Mouse (Mus musculus) layer of hippocampus, adult 11-12 months (tissue): ENCODE data around the gene Ak2.

Experiments used
- DNase-seq: peaks from one replicate; pipeline ENCODE4 v3.0.0; 2022; ENCODE audit warnings: low spot score

Ak2 gene

GRCm38 (mm10) chr4:129048501-129049305 lies 56.9 kb downstream of the Ak2 start:
- DNase-seq, result peak; percentile 70

- peak; percentile 60 for DNase-seq
These were observed 57.7 kb downstream of the Ak2 start for GRCm38 (mm10) chr4:129049306-129050011.

- DNase-seq, result no peak
These were observed 58.6 kb downstream of the Ak2 start for GRCm38 (mm10) chr4:129050365-129050764.

DNA sequence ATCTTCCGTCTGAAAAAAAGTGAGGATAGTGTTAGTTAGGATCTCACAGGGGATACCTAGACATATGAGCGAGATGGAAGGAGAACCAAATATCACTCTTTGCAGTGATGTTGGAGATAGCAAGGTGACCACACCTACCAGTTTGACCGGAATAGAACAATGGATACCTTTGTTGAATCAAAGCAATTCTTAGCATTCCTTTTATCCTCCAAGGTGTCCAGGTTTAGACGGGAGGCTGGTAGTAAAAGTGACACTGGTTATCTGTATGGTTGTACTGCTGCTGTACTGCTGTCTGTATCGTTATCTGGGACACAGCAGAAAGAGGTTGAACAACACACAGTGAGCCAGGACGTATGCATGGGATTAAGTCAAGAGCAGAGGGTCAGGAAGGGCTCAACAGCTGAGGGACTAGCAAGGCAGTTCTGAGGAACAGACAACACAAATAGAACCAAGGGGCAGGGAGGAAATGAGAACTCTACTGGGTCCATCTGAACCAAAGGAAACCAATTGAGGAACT lies 59.2 kb downstream of the Ak2 start:
- no peak for DNase-seq

GRCm38 (mm10) chr4:129051461-129052183 lies 59.9 kb downstream of the Ak2 start:
- no peak for DNase-seq

DNA sequence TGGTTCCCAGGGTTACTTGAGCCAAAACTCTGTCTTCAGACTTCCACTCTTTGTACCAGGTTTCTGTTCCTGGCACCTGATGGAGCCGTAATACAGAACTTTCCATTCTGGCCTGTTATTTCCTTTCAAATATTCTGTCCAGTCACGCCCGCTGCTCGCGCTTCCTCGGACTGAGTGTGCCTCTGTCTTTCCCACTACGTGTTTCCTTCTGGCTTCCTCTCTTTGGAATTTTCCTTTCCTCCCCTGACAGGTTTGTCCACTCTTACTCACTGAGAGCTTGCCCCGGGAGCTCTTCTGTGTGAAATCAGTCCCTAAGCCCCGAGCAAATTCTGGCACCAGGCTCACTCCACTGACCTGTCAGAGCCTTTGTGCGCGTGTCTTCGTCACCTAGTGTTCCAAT lies 63.0 kb downstream of the Ak2 start:
- no peak for DNase-seq

DNA sequence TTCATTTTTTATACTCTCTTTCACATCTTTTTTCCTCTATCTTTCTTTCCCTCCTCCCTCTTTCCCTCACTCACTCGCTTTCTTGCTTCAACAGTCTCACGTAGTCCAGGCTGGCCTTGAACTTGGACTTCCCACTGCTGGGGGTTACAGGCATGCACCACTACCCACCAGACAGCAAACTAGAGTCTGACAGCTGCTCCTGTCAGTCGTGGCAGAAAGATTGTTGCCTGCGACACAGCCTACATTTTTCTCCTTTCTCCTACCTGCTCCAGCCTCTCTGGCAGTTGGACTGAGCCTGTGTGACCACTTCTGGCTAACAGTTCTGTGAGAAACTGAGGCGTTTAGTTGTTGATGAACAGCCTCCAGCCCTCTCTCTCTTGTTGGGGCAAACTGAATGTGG lies 63.8 kb downstream of the Ak2 start:
- no peak for DNase-seq

GRCm38 (mm10) chr4:129057533-129058206 lies 65.9 kb downstream of the Ak2 start:
- peak; percentile 97 for DNase-seq

DNA sequence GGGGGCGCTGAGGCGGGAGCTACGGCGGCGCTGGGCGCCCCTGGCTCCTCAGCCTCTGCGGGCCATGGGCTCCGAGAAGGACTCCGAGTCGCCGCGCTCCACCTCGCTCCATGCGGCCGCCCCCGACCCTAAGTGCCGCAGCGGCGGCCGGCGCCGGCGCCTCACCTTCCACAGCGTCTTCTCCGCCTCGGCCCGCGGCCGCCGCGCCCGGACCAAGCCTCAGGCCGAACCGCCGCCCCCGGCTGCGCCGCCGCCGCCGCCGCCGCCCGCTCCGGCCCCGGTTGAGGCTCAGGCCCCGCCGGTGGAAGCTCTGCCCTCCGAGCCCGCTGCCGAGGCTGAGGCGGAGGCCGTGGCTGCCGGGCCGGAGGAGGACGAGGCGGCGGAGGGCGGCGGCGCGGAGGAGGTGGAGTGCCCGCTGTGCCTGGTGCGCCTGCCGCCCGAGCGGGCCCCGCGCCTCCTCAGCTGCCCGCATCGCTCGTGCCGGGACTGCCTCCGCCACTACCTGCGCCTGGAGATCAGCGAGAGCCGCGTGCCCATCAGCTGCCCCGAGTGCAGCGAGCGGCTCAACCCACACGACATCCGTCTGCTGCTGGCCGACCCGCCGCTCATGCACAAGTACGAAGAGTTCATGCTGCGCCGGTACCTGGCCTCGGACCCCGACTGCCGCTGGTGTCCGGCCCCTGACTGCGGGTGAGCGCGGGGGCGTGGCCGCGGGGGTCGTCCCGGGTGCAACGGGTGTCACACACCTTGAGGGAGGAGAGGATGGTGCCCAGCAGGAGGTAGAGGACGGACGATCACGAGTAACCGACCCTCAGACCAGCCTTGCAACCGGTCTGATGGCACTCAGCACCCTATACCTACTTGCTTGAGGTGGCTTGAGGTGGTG lies 66.7 kb downstream of the Ak2 start, which contains the start of gene Rnf19b:
Gene Rnf19b (plus strand): TSS at position 65 of the 886 bp plus-strand sequence.
- peak; percentile 40 for DNase-seq

DNA sequence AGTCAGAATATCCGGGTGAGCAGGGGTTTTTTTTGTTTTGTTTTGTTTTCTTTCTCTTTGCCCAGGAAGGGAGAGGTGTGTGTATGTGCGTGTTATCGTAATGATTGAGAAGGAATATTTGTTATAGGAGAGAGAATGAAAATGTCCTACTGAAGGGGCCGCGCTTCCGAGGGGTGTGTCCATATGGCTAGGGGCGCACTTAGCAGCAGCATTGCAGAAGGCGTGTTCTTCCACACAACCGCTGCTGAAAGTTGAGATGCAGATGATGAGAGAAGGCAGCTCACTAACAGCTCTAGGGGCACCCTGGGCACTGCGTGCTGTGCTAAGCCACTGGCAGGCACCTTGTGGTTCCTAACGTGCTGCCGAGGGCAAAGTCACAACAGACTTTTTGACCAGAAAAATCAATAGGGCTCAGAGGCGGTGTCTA lies 67.4 kb downstream of the Ak2 start:
- no peak for DNase-seq

- DNase-seq, result no peak
These were observed 68.2 kb downstream of the Ak2 start for GRCm38 (mm10) chr4:129059922-129060321.
